Mouse (Mus musculus): ENCODE data around the gene Tmem126b.

Tmem126b gene

DNA sequence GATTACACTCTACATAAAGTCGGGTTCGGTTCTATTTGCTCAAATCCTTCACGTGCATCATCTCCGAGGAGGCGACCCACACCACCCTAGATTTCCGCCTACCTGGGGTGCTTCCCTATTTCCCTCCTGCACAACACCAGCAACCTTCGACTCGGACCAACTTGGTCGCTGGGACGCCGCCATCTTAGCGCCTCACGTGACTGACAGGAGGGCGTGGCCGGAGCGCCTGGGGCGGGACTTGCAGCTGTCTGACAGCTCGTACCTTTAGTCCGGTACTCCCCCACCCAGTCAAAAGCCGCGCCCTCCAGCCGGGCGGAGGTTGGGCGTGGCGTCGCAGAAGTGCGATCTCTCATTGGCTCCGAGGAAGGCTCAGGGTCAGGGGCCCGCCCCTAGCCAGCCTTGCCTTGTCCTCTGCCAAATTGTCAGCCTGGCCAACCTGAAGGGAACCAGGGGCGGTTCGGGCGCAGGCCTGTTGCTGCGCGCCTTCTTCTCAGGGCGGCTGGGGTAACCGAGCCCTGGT lies at the start of gene Tmem126b:
Gene Tmem126b (minus strand): TSS at position 209 of the 520 bp plus-strand sequence.
- DNase-seq, result peak; percentile 100

DNA sequence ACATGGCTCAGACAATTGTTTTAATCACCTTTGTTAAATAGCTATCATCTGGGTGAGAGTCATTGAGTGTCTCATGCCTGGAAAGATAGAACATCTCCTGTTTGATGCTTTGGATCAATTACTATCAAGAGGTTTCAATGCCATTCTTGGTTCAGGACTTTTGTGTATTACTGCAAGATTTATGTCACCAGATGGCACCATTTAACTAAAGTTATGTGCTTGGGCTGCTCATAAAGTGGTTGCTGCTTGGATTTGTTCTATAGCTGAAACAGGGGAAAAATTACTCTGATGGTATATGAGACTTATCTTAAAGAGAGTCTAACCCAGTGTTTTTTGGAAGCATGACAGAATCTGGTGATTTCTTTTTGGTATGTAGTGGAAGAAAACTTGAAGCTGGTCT lies 36.5 kb upstream of the Tmem126b start:
- DNase-seq, result no peak

DNA sequence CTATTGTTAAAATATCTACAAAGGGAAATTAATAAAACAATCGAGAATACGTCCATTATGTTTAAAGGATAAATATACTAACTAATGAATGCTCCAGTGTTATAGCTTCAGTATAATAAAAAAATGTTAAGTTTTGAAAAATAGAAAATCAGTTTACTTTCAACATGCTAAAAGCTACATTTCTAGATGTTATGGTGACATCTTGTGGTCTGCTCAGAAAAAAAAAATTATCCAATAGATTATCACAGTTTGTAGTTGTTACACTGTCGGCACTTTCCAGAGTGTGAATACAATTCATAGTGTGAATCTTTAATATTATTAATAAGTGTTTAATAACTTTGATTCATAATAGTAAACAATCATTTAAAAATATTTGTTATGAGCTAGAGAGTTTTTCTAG lies 32.3 kb upstream of the Tmem126b start:
- no peak for DNase-seq

DNA sequence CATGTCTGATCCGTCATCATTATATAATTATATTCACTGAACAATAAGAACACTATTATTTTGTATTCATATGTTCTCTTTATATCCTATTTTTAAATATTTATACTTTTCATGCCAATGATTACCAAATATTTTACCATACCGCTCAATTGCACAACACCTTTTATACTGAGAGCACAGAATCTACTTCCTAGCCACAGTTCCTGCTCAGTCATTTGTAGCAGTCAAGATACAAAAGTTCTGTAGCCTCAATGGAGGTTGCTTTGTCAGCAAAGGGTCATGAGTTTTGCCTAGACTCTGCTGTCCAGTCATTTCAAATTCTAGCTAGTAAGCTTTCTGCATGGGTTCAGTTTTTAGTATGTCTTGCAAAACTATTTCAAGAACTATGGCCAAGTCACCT lies 6.8 kb upstream of the Tmem126b start:
- no peak for DNase-seq

DNA sequence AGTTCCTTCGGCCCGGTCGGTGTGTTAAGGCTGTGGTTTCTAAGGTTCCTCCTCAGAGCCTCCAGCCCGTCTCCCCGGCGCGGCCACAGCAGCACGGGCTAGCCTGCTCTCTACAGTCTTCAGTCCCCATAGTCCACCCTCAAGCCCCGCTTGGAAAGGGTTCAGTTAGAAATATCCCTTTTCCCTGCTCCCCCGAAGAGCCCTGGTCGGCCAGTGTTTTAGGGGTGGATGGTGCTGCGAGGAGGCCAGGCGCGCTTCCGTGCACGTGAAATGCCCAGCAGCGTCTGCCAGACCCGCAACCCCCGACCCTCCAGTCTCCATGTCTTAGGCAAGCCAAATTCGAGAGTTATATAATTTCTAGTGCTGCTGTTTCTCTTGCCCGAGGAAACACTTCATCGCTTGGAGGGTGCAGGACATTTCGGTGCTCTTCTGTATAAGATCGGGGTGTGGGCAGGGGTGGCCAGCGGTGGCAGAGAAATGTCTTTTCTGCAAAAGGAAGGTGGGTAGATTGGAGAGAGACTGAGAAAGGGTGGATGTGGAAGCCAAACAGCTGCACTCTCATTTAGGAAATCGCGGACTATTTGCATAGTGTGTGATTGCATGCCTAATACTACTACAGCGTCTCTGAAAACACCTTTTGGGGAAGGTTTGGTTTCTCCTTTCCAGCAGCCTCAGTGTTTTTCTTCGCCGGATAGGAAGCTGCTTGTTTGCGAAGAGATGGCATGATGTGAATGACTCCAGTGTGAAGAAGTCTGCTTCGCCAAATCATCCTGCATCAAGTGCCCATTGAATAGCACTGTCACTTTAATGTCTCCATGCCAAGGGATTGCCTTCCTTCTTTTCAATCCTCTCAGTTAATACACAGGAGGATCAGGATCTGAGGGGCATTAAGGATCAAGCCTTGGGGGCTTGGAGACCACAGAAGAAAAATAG lies 778 bp upstream of the Tmem126b start, which contains the start of gene Dlg2:
Gene Dlg2 (plus strand): TSS at position 360 of the 933 bp plus-strand sequence.
- no peak for DNase-seq

DNA sequence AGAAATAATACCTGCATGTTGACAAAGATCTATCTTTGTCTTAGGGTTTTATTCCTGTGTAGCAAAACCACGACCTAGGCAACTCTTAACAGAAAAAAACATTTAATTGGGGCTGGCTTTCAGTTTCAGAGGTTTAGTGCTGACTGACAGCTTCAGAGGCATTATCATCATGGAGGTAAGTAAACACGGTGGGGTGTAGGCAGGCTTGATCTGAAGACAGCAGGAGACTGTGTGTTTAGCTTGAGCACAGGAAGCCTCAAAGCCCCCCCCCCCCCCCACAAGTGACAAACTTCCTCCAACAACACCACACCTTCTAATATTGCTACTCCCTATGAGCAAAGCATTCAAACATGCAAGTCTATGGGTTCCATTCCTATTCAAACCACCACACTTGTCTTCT lies 2.3 kb downstream of the Tmem126b start:
- DNase-seq, result no peak

DNA sequence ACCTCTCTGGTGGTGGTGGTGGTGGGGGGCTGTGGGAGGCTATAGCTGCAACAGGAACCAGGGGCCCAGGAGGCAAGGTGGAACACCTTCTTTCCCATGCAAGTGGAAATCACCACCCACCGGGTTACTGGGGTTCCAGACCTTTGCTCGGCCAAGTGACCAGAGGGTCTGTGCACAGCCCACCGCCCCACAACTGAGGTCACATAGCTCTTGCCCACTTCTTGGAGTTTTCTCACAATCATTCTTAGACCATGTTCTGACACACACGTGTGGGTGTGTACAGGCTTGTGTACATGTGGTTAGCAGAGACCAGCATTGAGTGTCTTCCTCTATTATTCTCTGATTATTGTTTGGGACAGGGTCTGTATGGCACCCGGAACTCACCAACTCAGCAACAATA lies 14.4 kb downstream of the Tmem126b start:
- no peak for DNase-seq

DNA sequence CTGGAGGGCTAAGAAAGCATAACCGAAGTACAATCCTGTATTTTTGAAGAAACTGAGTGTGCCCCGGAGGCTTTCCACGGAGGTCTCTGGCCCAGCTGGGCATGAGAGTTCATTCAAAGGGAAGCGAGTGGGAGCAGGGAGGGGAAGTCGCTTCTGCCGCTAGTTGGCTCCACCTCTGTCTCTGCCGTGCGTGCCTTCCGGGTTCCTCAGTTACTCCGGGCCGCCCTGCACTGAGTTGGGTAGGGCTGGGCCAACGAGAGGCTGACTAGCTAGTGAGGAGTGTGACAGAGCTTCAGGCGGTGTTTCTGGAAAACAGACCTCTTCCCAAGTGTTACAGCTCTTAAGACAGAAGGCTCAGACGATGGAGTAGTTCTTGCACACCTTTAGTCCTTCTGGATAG lies 14.9 kb downstream of the Tmem126b start:
- DNase-seq, result no peak

DNA sequence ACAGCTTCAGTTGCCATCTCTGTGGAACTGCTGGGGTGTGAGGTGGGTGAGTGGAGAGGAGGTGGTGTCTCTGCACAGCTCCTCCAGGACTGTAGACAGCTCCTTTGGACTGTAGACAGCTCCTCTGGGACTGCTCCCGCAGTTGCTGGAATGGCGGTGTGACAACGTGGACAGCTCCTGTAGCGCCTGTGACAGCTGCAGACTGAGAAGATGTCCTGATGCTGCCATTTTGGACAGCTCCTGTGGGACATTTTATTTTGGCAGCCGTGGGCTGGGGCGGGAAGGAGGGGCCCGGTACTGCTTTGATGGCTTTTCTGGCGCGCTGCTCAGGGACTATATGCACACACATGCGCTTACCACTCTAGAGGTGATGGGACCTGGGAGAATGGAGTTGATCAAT lies 15.5 kb downstream of the Tmem126b start:
- no peak for DNase-seq

DNA sequence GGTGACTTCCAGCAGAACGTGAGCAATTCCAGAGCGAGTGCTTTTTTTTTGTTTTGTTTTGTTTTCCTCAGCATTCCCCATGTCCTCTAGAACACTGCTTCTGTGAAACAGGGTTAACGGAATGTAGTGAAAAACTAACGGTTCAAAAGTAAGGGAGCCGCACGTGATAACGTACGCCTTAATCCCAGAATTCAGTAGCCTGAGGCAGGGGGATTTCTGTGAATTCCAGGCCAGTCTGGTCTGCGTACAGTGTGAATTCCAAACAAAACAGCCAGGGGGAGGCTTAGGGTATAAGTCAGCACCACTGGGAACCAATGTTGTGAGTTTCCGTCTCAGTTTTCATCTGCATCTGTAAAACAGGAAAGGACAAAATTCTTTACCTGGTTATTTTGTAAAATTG lies 18.3 kb downstream of the Tmem126b start:
- DNase-seq, result no peak

DNA sequence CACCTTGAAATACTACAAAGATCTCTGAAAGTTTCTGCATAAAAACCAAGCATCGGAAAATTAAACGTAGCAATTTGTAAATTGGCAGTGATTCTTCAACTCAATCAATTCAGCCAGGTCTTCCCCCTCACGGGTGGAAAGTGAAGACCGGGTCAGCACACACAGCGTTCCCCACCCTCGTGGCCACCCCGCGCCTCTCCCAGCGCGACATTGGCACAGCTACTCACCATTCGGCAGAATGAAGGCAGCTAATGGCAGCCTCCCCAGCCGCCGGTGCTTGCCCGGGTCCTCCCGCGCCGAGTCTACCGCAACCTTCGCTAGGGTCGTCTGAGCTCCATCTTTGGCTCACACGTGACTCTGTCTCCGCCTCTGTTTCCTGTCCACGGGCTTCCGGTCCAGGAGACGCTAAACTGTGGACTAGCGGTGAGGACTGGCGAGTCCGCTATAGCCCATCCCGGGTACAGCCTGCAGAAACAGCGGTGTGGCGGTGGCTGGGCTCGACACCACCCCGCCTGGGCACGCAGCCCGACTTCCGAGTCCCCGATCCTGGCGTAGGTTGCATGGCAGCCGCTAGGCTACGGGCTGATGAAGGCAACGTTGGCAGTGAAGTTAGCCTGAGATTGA lies 18.8 kb downstream of the Tmem126b start, which contains the start of gene Tmem126a:
Gene Tmem126a (minus strand): TSS at position 385 of the 624 bp plus-strand sequence.
- DNase-seq, result peak; percentile 78

DNA sequence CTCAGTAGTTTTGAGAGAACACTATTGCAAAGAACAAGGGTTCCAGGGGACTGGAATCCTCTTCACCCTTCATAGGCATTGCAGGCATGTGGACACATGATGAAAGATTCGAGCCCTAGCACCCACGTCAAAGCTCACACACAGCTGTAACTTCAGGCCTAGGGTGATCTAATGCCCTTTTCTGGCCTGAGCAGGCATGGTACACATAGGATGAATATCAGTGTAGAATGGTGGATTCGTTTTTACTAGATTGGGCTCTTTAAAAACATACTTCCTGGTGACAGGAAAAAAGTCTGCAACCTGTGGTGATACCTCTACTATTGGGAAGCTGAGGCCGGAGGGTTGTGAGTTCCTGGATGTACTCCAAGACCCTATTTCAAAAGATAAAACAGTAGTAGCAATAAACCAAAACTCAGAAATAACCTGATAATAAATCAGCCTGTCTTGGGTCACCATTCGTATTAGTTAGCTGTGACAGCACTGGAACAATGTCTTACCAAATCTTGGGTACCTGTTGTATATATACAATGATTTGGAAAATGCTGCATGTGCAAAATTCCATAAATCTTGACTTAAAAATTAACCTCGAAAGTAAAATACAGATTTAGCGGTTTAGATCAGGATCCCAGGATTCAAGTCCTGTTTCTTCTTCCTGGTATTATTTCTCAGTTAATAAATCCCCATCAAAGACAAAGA lies 19.5 kb downstream of the Tmem126b start:
- no peak for DNase-seq

DNA sequence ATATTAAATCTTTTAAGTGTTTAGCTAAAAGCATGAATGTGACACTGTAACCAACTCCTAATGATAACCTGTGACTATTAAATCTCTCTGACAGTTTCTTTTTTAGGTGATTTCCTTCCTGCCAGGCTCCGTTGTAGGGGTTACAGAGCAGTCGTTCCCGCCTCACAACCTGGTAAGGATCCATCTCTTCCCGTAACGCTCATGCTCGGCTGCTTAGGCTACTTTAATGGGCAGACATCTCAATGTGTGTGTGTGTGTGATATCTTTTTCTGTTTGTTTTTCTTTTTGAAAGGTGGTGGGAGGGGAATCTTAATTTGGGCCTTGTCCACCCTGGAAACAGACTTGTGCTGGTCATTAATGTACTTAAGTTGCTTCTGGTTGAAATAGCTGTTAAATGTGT lies 31.6 kb downstream of the Tmem126b start:
- DNase-seq, result no peak

DNA sequence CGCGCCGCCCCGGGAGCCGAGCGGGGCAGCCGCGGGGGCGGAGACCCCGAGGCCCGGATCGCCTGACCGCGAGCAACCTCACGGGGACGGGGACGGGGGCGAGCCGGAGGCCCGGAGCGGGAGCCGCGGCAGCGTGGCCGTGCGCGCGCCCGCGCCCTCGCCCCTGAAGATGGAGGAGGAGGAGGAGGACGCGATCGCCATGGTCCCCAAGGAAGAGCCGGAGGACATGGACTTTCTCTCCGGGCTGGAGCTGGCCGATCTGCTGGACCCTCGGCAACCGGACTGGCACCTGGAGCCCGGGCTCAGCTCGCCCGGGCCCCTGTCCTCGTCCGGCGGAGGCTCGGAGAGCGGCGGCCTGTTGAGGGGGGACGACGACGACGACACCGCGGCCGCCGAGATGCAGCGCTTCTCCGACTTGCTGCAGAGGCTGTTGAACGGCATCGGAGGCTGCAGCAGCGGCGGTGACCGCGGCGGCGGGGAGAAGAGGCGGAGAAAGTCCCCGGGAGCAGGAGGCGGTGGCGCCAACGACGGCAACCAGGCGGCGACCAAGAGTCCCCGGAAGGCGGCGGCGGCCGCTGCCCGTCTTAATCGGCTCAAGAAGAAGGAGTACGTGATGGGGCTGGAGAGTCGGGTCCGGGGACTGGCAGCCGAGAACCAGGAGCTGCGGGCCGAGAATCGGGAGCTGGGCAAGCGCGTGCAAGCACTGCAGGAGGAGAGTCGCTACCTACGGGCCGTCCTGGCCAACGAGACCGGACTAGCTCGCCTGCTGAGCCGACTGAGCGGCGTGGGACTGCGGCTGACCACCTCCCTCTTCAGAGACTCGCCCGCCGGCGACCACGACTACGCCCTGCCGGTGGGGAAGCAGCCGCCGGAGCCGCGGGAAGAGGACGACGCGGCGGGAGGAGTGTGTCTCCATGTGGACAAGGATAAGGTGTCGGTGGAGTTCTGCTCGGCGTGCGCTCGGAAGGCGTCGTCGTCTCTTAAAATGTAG lies 32.4 kb downstream of the Tmem126b start:
- DNase-seq, result peak; percentile 78

DNA sequence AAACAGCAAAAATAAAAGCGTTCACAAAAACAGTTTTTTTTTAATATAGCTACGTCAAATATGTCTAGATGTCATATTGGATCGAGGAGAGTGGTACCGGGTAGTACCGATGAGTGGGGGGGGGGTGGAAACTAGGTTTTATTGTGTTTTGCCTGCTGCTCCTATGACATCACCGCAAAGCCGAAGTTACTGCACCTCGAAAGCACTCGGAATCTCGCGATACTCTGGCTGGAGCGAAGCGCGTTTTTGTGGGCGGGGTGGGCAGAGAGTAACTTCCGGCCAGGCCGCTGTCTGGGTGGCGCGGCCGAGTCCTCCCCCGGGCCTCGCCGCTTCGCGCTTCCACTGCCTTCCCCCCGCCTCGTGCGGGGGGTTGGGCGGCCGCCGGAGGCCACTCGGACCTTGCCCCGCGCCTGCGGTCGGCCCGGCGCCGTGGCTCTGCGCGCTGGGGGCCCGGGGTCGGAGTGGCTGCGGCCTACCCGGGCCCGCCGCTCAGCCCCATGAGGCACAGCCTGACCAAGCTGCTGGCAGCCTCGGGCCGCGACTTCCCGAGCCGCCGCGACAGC lies 33.2 kb downstream of the Tmem126b start, which contains the start of gene Crebzf:
Gene Crebzf (plus strand): TSS at position 212 of the 563 bp plus-strand sequence.
- DNase-seq, result peak; percentile 94

DNA sequence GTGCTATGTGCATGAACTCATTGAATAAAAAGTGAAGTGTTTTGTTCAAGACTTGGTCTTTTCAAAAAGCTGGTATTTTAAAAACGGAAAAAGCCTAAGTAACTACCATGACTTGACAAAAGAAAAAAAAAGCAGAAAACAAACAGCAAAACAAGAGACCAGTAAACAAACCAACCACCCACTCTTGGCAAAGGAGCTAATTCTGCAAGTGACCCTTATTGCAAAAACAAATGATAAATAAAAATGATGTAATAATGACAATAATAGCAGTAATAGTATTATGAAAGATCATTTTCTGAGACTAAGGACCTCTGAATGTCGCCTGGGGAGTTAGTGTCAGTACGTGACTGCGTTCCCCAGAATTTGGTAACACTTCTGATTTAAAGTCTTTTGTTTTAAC lies 33.7 kb downstream of the Tmem126b start:
- DNase-seq, result no peak

DNA sequence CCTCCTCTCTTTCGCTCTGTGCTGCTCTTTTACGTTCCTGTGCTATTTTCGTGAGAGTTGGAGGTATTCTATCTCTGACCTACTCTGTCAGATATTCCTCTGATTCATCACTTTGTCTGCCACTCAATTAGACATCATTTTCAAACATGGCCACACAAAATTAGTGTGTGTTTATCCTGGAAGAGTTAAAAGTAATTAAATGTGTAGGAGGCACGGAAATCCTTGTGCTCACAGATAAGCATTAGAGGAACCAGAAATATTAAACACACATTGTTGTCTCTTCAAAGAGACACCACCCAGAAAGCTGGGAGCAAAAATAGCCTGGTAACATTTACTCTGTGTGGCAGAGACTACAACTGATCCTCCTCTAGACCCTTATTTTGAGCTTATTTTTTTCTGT lies 35.8 kb downstream of the Tmem126b start:
- no peak for DNase-seq

DNA sequence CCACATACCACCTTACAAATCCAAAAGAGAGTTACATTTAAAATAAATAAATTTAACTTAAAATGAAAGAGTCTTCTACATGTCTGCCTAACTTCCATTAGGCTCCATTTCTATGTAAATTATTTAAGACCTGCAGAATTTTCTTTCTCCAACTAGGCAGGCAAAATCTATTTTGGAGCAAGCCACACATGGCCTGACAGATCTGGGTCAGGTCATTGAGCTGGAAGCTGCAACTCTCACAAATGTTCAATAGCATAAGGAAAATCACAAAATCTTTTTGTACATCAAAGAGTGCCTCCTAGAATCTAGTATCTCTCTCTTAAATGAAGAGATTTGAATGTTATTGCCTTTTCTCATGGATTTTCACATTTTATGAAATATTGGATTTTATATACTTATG lies 43.6 kb downstream of the Tmem126b start:
- DNase-seq, result no peak

DNA sequence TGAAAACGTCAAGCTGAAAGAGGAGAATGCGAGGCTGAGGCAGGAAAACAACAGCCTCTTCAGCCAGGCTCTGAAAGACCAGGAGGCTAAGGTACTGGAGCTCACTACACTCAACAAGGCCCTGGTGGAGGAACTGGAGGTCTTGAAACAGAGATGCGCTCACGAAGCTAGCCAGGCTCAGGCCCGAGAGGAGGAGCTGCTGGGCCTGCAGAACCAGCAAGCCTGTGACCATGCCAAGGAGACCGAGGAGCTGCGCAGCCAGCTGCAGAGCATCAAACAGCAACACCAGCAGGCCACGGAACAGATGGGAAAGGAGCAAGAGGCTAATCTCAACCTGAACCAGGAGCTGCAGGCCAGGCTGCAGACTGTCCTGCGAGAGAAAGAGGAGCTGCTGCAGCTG lies 48.8 kb downstream of the Tmem126b start:
- DNase-seq, result peak; percentile 17

DNA sequence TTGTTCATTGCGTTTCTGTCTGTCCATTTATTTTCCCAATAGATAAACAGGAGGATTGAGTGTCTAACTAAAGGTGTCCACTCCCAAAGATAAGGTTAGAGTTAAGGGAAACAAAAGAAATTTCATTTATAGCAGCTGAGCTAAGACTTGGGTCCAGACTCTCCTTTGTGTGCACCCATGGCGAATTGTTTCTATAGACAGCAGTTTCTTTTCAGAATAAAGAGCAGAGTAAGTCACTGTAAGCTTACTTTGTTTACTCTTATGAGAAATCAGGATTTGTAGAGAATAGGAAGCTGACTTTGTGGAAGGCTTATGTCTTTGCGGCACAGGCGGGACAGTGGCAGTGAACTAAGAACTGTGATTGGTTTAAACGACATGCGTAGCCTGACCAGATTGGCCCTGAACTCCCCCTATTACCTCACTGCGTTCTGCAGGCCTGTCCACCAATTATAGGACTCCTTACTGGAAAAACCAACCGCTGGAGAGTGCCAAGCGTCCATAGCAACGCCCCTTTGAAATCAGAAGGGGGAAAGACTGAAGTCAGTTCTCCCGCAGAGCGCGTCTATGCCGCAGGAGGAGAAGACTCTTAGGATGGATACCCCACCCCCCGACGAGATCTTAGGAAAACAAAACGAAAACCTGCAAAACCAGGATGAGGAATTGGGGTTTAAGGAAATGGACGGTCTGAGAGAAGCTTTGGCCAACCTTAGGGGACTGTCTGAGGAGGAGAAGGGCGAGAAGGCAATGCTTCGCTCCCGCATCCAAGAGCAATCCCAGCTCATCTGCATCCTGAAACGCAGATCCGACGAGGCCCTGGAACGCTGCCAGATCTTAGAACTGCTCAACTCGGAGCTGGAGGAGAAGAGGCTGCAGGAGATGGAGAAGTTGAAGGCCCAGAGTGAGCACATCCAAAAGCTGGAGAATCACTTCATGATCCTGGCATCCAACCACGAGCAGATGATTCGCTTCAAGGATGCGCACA lies 49.5 kb downstream of the Tmem126b start, which contains the start of gene Ccdc89:
Gene Ccdc89 (plus strand): TSS at position 558 of the 982 bp plus-strand sequence.
- DNase-seq, result peak; percentile 75

Measured in cerebellum, adult 11 months (tissue).